32 mouse cellular contexts compared by ENCODE assay signal in genomic region chr14:59868369-59868768, GRCm38 (mm10).
DNase-seq lines count a peak whose midpoint lies in the region; ATAC-seq lines count a peak whose summit lies in the region.
"Had no signal": no experiment of that assay in that cellular context is flagged by ENCODE, and none has a peak within 500 bp of the region (broad histone marks: within the 10 kb centered on the region; RNA-seq: fewer than 3 reads in every experiment).

No protein-coding gene starts in this region.

- H3K27ac ChIP-seq in forebrain, embryonic 11.5 days (ENCODE audit: low read depth, low read length) = no peak overlapping the region
- no peak overlapping the region for H3K27ac ChIP-seq in forebrain, embryonic 12.5 days
- H3K27ac ChIP-seq in kidney, embryonic 14.5 days (ENCODE audit: low read depth, low read length) = no peak overlapping the region; the same call in 1 of the 2 replicates
- no peak overlapping the region; the same call in 1 of the 2 replicates for H3K27ac ChIP-seq in kidney, embryonic 15.5 days
- H3K27ac ChIP-seq in midbrain, embryonic 14.5 days (replicated peaks; ENCODE audit: low read depth, low read length) = peak overlapping the region; percentile 66; the same call in 1 of the 2 replicates
- H3K27ac ChIP-seq in midbrain, embryonic 10.5 days (replicated peaks) = no peak overlapping the region
- H3K27ac ChIP-seq: embryonic facial prominence, embryonic 13.5 days; forebrain, embryonic 13.5 days; heart, embryonic 10.5 days; heart, embryonic 15.5 days; intestine, embryonic 15.5 days; liver, embryonic 15.5 days; neural tube, embryonic 12.5 days; stomach, postnatal 0 days had no signal

- peak; percentile 17 for DNase-seq in forebrain, embryonic 11.5 days (ENCODE audit: low spot score)
- DNase-seq in midbrain, embryonic 14.5 days = no peak
- no peak for DNase-seq in midbrain, embryonic 10.5 days (ENCODE audit: low spot score)
- no peak for DNase-seq in cerebellum, postnatal 10 days
- DNase-seq: adrenal gland, postnatal 10 days; cerebellum, adult 8-10 months; cerebellum, postnatal 36 days; embryo, embryonic 11 days; gastrocnemius, postnatal 25 days; heart, adult 11 months; kidney, adult 8-10 months; kidney, postnatal 4 days; layer of hippocampus, postnatal 36 days; left cerebral cortex, postnatal 4 days; lung, embryonic 14.5 days; lung, postnatal 14 days; right cerebral cortex, postnatal 4 days; thymus, adult 18-20 months; thymus, postnatal 25 days had no signal

- H3K27me3 ChIP-seq in forebrain, embryonic 11.5 days (ENCODE audit: control insufficient read depth, insufficient read depth, low read length) = no peaks in the 10 kb centered on the region
- H3K27me3 ChIP-seq in forebrain, embryonic 12.5 days = no peaks in the 10 kb centered on the region
- H3K27me3 ChIP-seq in kidney, embryonic 14.5 days (ENCODE audit: control insufficient read depth, insufficient read depth, low read length) = no peaks in the 10 kb centered on the region
- no peaks in the 10 kb centered on the region for H3K27me3 ChIP-seq in kidney, embryonic 15.5 days
- no peaks in the 10 kb centered on the region for H3K27me3 ChIP-seq in midbrain, embryonic 14.5 days (ENCODE audit: control insufficient read depth, insufficient read depth, low read length)
- H3K27me3 ChIP-seq in midbrain, embryonic 10.5 days (ENCODE audit: low read depth, poor library complexity, severe bottlenecking) = no peaks in the 10 kb centered on the region
- H3K27me3 ChIP-seq: forebrain, embryonic 13.5 days; heart, embryonic 15.5 days; intestine, embryonic 15.5 days; liver, embryonic 15.5 days; neural tube, embryonic 12.5 days had no signal

- 76% methylated on average over 7 of the region's 7 CpGs for WGBS in forebrain, embryonic 11.5 days
- 76% methylated on average over 7 of the region's 7 CpGs for WGBS in forebrain, embryonic 12.5 days
- WGBS in kidney, embryonic 14.5 days = 27% methylated on average over 7 of the region's 7 CpGs
- 37% methylated on average over 7 of the region's 7 CpGs for WGBS in kidney, embryonic 15.5 days
- 71% methylated on average over 7 of the region's 7 CpGs for WGBS in midbrain, embryonic 14.5 days
- 79% methylated on average over 7 of the region's 7 CpGs for WGBS in midbrain, embryonic 10.5 days

- H3K4me2 ChIP-seq in forebrain, embryonic 11.5 days (ENCODE audit: low read depth, low read length, severe bottlenecking) = no peak overlapping the region
- H3K4me2 ChIP-seq in forebrain, embryonic 12.5 days = no peak overlapping the region
- no peak overlapping the region for H3K4me2 ChIP-seq in kidney, embryonic 14.5 days (replicated peaks; ENCODE audit: low read depth, low read length)
- no peak overlapping the region for H3K4me2 ChIP-seq in kidney, embryonic 15.5 days
- no peak overlapping the region for H3K4me2 ChIP-seq in midbrain, embryonic 14.5 days (ENCODE audit: low read length)
- H3K4me2 ChIP-seq: embryonic facial prominence, embryonic 13.5 days; forebrain, embryonic 13.5 days; heart, embryonic 15.5 days; intestine, embryonic 15.5 days; liver, embryonic 15.5 days; lung, embryonic 14.5 days; neural tube, embryonic 12.5 days had no signal

- ATAC-seq in forebrain, embryonic 11.5 days (replicated peaks; ENCODE audit: low FRiP score) = no peak
- ATAC-seq in forebrain, embryonic 12.5 days (ENCODE audit: low FRiP score) = no peak
- ATAC-seq in kidney, embryonic 14.5 days (ENCODE audit: low FRiP score, low TSS enrichment) = 0 out of 2 replicates have a peak, but pooled peaks have one; percentile 43
- no peak for ATAC-seq in kidney, embryonic 15.5 days (replicated peaks; ENCODE audit: low FRiP score)
- ATAC-seq in midbrain, embryonic 14.5 days (ENCODE audit: low FRiP score, low TSS enrichment) = no peak
- ATAC-seq: forebrain, embryonic 13.5 days; intestine, embryonic 15.5 days had no signal

- no peaks in the 10 kb centered on the region for H3K36me3 ChIP-seq in forebrain, embryonic 11.5 days (ENCODE audit: control insufficient read depth, insufficient read depth, low read length)
- no peaks in the 10 kb centered on the region for H3K36me3 ChIP-seq in forebrain, embryonic 12.5 days (replicated peaks)
- H3K36me3 ChIP-seq in kidney, embryonic 14.5 days (ENCODE audit: control insufficient read depth, insufficient read depth, low read length) = no peaks in the 10 kb centered on the region
- H3K36me3 ChIP-seq in kidney, embryonic 15.5 days = no peaks in the 10 kb centered on the region
- no peaks in the 10 kb centered on the region for H3K36me3 ChIP-seq in midbrain, embryonic 14.5 days (ENCODE audit: control insufficient read depth, insufficient read depth, low read length)
- no peaks in the 10 kb centered on the region for H3K36me3 ChIP-seq in midbrain, embryonic 10.5 days
- H3K36me3 ChIP-seq: embryonic facial prominence, embryonic 13.5 days; G1E; heart, embryonic 10.5 days; heart, embryonic 15.5 days; intestine, embryonic 15.5 days; liver, embryonic 15.5 days; neural tube, embryonic 12.5 days had no signal

- no peaks in the 10 kb centered on the region; the same call in 1 of the 2 replicates for H3K4me1 ChIP-seq in forebrain, embryonic 11.5 days (replicated peaks; ENCODE audit: control insufficient read depth, insufficient read depth, low read length)
- H3K4me1 ChIP-seq in forebrain, embryonic 12.5 days = no peaks in the 10 kb centered on the region
- H3K4me1 ChIP-seq in kidney, embryonic 14.5 days (ENCODE audit: control insufficient read depth, insufficient read depth, low read length) = peaks cover 4% of the 10 kb centered on the region; the same call in 1 of the 2 replicates
- peaks cover 17% of the 10 kb centered on the region for H3K4me1 ChIP-seq in kidney, embryonic 15.5 days
- 0 out of 2 replicates have a peak, but pooled peaks cover 4% of the 10 kb centered on the region for H3K4me1 ChIP-seq in midbrain, embryonic 14.5 days (ENCODE audit: control insufficient read depth, insufficient read depth, low read length)
- peaks cover 3% of the 10 kb centered on the region; the same call in 1 of the 2 replicates for H3K4me1 ChIP-seq in midbrain, embryonic 10.5 days
- H3K4me1 ChIP-seq: forebrain, embryonic 13.5 days; heart, embryonic 10.5 days; heart, embryonic 15.5 days; intestine, embryonic 15.5 days; liver, embryonic 15.5 days had no signal

- H3K9ac ChIP-seq in forebrain, embryonic 11.5 days (ENCODE audit: low read length) = no peak overlapping the region
- no peak overlapping the region for H3K9ac ChIP-seq in forebrain, embryonic 12.5 days
- no peak overlapping the region for H3K9ac ChIP-seq in kidney, embryonic 14.5 days (ENCODE audit: low read depth, low read length)
- no peak overlapping the region for H3K9ac ChIP-seq in kidney, embryonic 15.5 days
- no peak overlapping the region for H3K9ac ChIP-seq in midbrain, embryonic 14.5 days (replicated peaks; ENCODE audit: low read length)
- H3K9ac ChIP-seq: embryonic facial prominence, embryonic 13.5 days; forebrain, embryonic 13.5 days; heart, embryonic 15.5 days; intestine, embryonic 15.5 days; liver, embryonic 15.5 days; lung, embryonic 14.5 days; neural tube, embryonic 12.5 days had no signal

- no peaks in the 10 kb centered on the region; the same call in 1 of the 2 replicates for H3K9me3 ChIP-seq in forebrain, embryonic 11.5 days (ENCODE audit: control insufficient read depth, low read length)
- peaks cover 7% of the 10 kb centered on the region; the same call in 1 of the 2 replicates for H3K9me3 ChIP-seq in forebrain, embryonic 12.5 days
- H3K9me3 ChIP-seq in kidney, embryonic 14.5 days (ENCODE audit: control insufficient read depth, low read length) = 0 out of 2 replicates have a peak, but pooled peaks cover 3% of the 10 kb centered on the region
- peaks cover 5% of the 10 kb centered on the region; the same call in 1 of the 2 replicates for H3K9me3 ChIP-seq in kidney, embryonic 15.5 days (replicated peaks)
- no peaks in the 10 kb centered on the region for H3K9me3 ChIP-seq in midbrain, embryonic 14.5 days (ENCODE audit: control insufficient read depth, low read length)
- no peaks in the 10 kb centered on the region for H3K9me3 ChIP-seq in midbrain, embryonic 10.5 days (replicated peaks)
- H3K9me3 ChIP-seq: forebrain, embryonic 13.5 days; heart, embryonic 10.5 days; heart, embryonic 15.5 days; intestine, embryonic 15.5 days; liver, embryonic 15.5 days had no signal

- H3K4me3 ChIP-seq in forebrain, embryonic 11.5 days (ENCODE audit: low read depth, low read length) = no peak overlapping the region
- no peak overlapping the region for H3K4me3 ChIP-seq in forebrain, embryonic 12.5 days (replicated peaks)
- no peak overlapping the region for H3K4me3 ChIP-seq in kidney, embryonic 14.5 days (ENCODE audit: low read length)
- no peak overlapping the region for H3K4me3 ChIP-seq in kidney, embryonic 15.5 days (replicated peaks)
- no peak overlapping the region for H3K4me3 ChIP-seq in midbrain, embryonic 14.5 days (replicated peaks; ENCODE audit: low read depth, low read length)
- no peak overlapping the region for H3K4me3 ChIP-seq in midbrain, embryonic 10.5 days
- H3K4me3 ChIP-seq: embryonic facial prominence, embryonic 13.5 days; erythroblast, embryonic 14.5 days; forebrain, embryonic 13.5 days; heart, embryonic 10.5 days; heart, embryonic 15.5 days; intestine, embryonic 15.5 days; liver, embryonic 15.5 days; neural tube, embryonic 12.5 days had no signal
